Mouse (Mus musculus) cerebellum, postnatal 14 days (tissue): Measurements from ENCODE around the gene Nt5dc3.
A peak's percentile ranks its signal among the peaks of the same experiment; 100 is the strongest.

ENCODE experiments used
- DNase-seq, 2 experiments: peaks; one replicate each; pipeline ENCODE4 v3.0.0; 2021; ENCODE audit warnings: mixed read lengths in 2 of 2

Nt5dc3 gene

GRCm38 (mm10) chr10:86778398-86779116 is at the start of gene Nt5dc3:
TSS of gene Nt5dc3 (plus strand) at chr10:86779005.
- peak; percentile 96 for DNase-seq

- DNase-seq, result peak; percentile 90 to 92
These were observed 47.8 kb upstream of the Nt5dc3 start for GRCm38 (mm10) chr10:86730823-86731499.

GRCm38 (mm10) chr10:86731500-86731863 is 47.3 kb upstream of the Nt5dc3 start:
- DNase-seq, result no peak

GRCm38 (mm10) chr10:86735036-86735435 is 43.8 kb upstream of the Nt5dc3 start:
- DNase-seq, result no peak

GRCm38 (mm10) chr10:86742918-86743317 is 35.9 kb upstream of the Nt5dc3 start:
- no peak for DNase-seq

GRCm38 (mm10) chr10:86744306-86744705 is 34.5 kb upstream of the Nt5dc3 start:
- DNase-seq, result no peak

GRCm38 (mm10) chr10:86755816-86756502 is 22.8 kb upstream of the Nt5dc3 start:
- no peak for DNase-seq

- no peak for DNase-seq
These were observed 21.1 kb upstream of the Nt5dc3 start for GRCm38 (mm10) chr10:86757724-86758123.

- no peak for DNase-seq
These were observed 20.6 kb upstream of the Nt5dc3 start for GRCm38 (mm10) chr10:86758211-86758610.

- no peak for DNase-seq
These were observed 17.6 kb upstream of the Nt5dc3 start for GRCm38 (mm10) chr10:86761236-86761635.

- DNase-seq, result no peak
These were observed 17.0 kb upstream of the Nt5dc3 start for GRCm38 (mm10) chr10:86761722-86762383.

GRCm38 (mm10) chr10:86762384-86762730 is 16.4 kb upstream of the Nt5dc3 start:
- DNase-seq, result no peak

- no peak for DNase-seq
These were observed 15.1 kb upstream of the Nt5dc3 start, which contains the start of gene Gm49358 for GRCm38 (mm10) chr10:86763672-86764071. TSS of gene Gm49358 (plus strand) at chr10:86763972.

- DNase-seq, result no peak
These were observed 13.3 kb upstream of the Nt5dc3 start for GRCm38 (mm10) chr10:86765344-86765966.

- no peak for DNase-seq
These were observed 9.6 kb upstream of the Nt5dc3 start for GRCm38 (mm10) chr10:86769216-86769615.

- peak; percentile 46 for DNase-seq
These were observed 9.0 kb upstream of the Nt5dc3 start for GRCm38 (mm10) chr10:86769797-86770196.

GRCm38 (mm10) chr10:86771701-86772100 is 7.1 kb upstream of the Nt5dc3 start:
- DNase-seq, result peak; percentile 28 to 35

GRCm38 (mm10) chr10:86772231-86772631 is 6.6 kb upstream of the Nt5dc3 start:
- DNase-seq, result peak; percentile 67 to 73

GRCm38 (mm10) chr10:86773360-86773759 is 5.4 kb upstream of the Nt5dc3 start:
- DNase-seq, result no peak

- DNase-seq, result no peak
These were observed 2.5 kb upstream of the Nt5dc3 start for GRCm38 (mm10) chr10:86776281-86776680.

- DNase-seq, result no peak
These were observed 1.0 kb upstream of the Nt5dc3 start for GRCm38 (mm10) chr10:86777614-86778319.

GRCm38 (mm10) chr10:86779117-86779755 is 431 bp downstream of the Nt5dc3 start:
- peak; percentile 56 to 62 for DNase-seq
